Mouse (Mus musculus) WW6 (cell line): ENCODE data around the gene Siah3.
"Not testable (repeated sequence)": the region's sequence is repeated elsewhere in the genome, so short reads cannot be mapped to it uniquely, and the experiment has no call there.

Experiments
- DNase-seq: peaks from one replicate; pipeline ENCODE4 v3.0.0-alpha.2; 2013; ENCODE audit warnings: low read depth, low spot score

Gene Siah3

DNA sequence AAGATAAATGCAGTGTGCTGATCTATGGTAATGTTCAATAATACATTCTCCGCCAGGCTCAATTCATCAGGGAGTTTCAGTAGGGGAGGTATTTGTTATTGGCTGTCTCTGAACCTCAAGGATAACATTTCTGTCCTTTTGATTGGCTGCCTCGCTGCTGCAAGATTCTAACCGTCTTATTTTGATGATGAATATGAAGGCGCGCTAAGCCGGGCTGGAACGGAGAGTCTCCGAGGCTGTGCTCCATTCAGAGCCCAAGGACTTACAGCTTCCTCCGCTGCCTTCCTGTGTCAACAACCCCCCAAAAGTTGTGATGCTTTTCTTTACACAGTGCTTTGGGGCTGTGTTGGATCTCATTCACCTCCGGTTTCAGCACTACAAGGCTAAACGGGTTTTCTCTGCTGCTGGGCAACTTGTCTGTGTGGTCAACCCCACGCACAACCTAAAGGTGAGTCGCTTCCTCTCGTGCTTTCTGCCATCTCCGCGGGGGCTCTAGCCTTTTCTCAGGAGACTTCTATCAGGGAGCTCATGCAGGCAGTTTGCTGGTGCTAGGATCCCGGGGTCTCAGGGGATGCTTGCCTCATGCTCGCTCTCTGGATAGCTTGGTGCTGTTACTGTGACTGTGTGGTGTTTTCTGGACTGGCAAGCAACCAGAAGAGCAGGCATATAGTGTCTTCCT lies at the start of gene Siah3:
Gene Siah3 (plus strand): TSS at position 240 of the 679 bp plus-strand sequence.
- no peak for DNase-seq

DNA sequence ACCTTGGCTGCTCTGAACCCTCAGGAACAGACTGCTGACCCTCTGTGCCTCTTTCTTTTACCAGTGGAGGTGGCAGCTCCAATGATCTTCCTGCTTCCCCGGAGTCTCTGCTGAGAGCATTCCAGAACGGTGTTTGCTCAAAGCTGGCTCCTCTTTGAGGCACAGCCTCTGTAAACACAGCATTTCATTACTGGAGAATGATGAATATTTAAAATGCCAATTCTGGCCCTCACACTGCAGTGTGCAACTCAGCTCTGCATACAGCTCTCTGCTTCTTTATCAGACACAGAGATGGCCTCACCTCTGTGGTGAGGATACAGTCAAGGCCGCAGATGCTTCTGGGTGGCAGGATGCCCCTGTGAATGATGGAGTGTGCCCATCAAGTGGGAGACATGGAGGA lies 46.0 kb upstream of the Siah3 start:
- DNase-seq = no peak

DNA sequence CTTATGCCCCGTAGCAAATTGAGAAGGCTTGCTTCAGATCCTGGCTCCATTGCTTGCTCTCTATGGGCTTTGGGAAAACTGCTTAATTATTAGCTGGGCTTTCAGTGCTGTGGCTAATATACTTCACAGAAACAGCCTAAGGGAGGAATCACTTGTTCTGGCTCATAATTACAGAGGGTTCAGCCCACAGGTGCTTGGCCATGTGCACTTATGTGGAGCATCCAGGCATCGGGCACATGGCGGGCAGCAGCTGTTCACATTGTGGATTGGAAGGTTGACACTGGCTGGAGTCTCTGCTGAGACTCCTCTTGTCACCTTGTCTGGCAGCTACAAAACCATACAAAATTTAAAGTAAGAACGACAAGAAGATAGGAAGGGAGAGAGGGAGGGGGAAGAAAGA lies 45.4 kb upstream of the Siah3 start:
- DNase-seq = no peak

DNA sequence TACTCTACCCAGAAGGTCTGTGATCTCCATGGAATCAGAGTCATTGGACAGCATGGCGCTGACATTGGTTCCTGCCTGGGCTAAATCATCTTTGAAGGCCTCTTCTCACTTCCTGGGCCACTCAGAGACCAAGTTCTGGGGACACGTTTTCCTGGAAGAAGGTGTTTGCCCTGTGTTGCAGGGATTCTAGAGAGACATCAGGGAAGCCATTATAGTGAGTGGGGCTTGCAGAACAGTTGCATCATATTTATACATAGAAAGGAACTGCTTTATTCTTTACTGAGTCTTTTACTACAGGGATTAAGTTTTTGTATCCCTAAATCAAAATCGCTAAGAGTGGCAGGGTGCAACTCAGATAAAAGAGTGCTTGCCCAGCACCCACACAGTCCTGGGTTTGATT lies 37.1 kb upstream of the Siah3 start:
- DNase-seq = no peak

DNA sequence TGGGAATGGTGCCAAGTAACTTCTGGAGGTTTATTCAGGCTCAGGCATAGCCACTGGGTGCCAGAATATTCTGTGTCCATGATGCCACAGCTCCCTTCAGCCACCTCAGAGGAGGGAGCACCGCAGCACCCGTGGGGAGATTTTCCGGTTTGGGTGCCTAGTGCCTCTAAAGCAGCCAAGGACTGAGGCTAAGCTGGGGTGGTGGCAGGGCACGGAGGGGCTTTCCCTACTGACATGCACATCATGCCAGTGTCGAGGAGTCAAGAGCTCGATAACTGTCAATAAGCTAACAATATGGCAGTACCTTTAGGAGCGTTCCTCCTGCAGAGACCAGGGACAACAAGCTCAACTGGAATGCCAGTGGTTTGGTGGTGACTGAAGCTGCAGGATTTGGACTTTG lies 35.9 kb upstream of the Siah3 start:
- no peak for DNase-seq

DNA sequence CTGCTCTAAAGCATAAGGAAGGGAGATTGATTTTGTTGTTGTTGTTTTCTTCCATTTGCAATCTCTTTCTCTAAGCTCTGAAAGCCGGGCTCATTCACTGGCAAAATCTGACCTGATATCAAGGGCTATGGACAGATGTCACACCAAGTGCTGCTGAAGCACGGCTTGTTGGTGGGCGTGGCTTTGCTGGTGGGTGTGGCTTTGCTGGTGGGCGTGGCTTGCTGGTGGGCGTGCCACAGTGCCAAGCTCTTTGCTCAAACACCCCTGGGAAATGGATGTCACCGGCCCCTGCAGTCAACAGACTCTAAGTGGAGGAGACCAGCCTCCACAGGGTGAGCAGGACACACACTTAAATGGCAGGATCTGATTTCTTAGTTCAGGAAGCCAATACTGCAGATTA lies 35.0 kb upstream of the Siah3 start:
- no peak for DNase-seq

DNA sequence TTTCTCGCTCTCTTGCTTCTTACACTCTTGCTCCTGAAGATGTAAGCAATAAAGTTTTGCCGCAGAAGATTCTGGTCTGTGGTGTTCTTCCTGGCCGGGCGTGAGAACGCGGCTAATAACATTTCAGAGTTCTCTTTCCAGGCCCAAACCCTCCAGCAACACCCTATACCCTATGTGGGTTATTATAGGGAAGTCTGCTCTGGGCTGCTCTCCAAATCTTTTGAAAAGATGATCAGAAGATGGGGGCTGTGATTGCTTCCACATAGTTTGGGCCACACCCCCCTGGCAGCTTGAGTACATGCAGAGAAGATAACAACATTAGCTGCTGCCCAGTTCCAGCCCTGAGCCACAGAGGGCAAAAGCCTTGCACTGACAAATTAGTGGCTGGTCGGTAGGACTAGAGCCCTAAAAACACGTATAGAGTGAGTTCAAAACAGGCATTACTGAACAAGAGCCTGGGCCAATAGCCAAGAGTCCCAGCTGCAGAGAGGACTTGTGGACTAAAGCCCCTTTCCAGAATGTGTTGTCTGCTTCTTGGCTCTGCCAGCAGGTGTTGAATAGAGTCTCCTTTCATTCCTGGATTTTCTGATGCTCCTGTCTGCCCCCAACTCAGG lies 24.5 kb upstream of the Siah3 start:
- DNase-seq = no peak

DNA sequence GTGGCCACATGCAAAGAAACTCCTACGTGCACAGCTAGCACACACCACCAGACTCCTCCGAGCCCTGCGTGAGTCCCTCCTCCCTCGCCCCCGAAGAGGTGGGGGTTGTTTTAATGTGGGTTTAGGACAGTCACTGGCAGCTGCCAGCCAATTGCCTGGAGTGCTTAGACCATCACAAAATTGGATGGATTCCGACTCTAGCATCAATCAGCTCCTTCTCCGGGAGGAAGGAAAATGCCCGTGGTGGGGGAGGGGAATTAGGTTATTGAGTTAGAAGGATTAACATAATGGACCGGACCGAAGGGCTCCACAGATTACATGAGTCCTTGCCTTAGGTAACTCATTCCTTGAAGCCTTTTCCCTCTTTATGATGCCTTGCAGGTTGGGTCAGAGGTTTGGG lies 22.9 kb upstream of the Siah3 start:
- DNase-seq = no peak

DNA sequence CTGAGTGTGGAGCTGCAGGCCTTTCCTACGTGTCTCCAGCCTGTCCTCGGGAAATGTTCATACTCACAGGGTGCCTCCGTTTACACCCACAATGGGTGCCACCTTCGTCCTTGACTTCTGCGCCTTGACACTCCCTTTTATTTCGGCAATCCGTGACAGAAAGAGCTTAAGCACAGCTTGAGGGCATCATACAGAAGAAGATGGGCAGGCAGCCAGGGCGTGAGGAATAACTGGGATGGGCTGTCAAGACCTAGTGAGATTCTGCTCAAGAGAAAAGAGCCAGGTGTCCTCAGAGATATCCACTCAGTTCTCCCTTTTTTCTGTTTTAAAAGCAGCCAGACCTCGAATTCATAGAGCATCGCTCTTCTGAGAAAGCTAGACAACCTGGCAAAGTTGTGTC lies 21.2 kb upstream of the Siah3 start:
- no peak for DNase-seq

DNA sequence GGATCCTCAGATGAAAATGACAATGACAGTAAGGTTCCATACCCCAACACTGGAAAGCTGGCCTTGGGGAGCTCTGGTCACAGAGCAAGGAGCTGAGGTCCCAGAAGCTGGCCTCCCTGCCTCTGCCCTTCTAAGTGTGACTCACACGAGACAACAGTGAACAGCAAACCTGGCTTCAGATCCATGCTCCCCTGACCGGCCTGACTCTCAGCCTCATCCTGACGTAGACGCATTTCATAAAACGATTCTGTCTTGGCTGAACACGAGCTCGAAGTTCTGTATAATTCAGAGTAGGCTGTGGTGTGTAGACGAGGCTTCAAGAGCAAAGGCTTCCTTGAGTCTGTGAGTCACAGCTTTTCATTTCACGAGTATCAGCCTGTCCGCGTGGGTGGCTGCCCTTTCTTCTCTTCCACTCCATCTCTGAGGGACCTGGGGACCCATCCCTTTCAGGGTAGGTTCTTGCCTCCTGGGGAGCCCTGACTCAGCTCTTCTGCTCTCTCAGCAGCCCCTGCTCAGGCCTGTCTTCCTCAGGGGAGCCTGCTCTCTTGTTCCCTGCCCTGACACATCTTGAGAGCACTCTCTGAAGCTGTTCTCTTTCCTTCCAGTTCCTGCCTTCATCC lies 11.2 kb upstream of the Siah3 start:
- DNase-seq = no peak

DNA sequence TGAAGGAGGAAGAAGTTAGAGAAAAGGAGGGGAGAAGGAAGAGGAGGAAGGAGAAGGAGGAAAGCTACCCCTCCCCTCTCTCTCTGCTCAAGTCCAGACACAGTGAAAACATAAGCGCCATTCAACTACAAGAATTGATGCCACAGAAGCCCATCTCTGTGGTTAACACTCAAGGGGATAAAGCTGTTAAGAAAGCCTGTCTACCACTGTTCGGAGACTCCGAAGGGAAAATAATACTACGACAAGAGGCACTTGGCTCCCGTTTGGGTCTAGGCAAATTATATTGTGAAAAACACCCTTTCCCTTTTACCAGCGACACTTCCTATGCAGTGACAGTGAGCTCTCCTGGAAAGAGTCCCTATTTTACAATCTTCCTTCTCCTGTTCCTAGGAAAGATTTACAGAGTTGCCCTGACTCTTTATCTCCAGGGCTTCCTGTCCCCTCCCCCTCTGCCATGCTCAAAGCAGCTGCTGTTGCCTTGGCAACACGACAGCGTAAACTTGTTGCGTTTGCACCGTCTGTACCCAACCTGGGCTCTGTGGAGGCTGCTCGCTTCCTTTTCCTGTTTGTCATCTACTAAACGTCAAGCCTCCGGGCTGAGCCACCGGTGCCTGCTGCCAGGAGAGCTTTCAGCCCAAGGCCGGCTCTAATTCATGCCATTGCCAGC lies 10.4 kb upstream of the Siah3 start:
- DNase-seq = peak; percentile 22

DNA sequence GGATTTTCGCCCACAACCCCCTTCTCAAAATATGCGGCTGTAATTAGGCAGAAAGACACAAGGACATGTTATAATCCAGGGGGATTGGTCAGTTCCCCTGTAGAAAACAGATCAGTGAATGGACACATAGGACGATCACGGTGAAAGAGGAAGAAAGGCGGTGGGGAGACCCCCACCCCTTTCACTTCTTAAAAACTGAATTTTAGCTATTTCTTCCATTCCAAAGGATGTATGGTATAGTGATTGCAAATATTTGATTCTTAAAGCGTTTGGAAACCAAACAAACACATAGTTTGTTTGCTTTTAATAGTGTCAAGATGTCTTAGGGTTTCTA lies 9.9 kb upstream of the Siah3 start:
- no peak for DNase-seq

DNA sequence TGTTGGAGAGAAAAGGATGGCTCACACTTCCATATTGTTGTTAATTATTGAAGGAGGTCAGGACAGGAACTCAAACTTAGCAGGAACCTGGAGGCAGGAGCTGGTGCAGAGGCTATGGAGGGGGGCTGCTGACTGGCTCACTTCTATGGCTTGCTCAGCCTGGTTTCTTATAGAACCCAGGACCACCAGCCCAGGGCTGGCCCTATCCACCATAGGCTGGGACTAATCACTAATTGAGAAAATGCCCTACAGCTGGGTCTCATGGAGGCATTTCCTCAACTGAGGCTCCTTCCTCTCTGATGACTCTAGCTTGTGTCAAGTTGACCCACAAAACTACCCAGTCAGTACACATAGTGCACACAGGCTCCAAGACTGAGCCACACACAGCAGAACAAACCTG lies 9.5 kb upstream of the Siah3 start:
- not testable (repeated sequence) for DNase-seq

DNA sequence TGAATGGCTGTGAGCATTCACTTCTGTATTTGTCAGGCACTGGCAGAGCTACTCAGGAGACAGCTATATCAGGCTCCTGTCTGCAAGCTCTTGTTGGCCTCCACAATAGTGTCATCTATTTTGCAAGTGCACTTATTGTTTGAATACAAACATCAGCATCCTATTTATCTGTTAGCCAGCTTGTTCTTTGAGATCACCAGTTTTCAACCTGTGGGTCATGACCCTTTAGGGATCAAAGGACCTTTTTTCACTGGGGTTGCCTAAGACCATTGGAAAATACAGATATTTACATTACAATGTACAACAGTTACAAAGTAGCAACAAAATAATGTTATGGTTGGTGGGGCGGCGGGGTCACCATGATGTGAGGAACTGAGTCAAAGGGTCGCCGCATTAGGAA lies 1.9 kb upstream of the Siah3 start:
- no peak for DNase-seq

DNA sequence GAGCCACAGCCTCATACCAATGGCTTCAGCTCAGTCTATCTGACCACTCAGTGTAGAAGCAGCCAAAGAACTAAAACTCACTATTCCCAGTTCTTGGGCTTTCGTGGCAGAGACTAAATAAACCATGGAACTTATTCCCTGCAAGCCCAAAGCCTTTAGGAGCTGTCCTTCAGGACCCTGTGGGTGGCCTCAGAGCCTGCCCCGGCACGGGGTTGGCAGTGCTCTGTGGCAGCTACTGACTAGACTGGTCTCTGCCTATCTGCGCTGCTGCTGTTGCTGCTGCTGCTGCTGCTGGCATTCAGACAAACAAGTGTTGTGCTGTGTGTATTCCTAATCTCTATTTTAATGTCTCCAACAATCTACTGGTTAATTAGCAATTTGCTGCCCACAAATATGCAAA lies 1.1 kb upstream of the Siah3 start:
- no peak for DNase-seq

DNA sequence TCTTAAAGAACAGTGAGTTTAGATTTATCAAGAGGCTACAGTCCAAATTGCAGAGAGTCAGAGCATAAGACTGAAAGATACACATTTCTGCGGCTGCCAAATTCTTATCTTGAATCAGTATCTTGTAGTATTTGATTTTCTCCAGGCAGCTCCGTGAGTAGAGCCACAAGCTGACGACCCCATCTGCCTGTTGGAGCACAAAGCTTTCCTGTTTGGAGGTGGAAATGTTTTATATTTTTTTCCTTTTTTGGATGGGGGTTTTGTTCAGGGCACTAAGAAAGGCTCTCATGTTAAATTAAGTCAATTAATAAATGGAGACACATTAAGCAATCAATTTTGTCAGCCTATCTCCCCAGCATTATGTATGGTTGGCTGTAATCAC lies 430 bp upstream of the Siah3 start:
- DNase-seq = no peak

DNA sequence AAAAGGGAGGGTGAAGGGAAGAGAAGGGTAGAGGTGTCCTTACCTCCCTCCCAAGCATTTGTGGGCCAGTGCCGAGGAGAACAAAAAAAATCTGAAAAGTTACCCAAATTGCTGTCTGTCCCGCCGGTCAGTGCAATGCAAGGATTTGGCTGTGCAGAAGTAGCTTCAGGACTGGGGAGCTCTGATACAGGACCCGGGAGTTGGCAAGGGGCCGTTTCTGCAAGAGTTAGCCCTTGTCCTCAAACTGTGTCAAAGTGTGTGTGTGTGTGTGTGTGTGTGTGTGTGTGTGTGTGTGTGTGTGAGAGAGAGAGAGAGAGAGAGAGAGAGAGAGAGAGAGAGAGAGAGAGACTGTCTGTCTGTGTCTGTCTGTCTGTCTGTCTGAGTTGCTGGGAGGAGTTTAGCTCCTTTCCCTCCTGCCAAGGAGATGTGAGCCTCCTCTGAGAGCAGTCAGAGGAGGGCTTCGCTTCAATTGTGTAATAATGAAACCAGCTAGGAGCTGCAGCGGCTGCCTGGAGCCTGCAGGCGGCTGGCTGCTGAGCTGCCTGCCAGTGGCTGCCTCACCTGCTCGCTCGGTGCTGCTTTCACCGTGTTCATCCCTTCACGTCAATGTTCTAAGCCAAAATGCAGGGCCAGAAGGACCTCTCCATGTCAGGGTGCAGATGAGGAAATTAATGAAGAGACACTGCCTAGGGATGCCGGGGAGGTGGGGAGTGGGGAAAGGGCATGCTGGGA lies 873 bp downstream of the Siah3 start:
- DNase-seq = no peak

DNA sequence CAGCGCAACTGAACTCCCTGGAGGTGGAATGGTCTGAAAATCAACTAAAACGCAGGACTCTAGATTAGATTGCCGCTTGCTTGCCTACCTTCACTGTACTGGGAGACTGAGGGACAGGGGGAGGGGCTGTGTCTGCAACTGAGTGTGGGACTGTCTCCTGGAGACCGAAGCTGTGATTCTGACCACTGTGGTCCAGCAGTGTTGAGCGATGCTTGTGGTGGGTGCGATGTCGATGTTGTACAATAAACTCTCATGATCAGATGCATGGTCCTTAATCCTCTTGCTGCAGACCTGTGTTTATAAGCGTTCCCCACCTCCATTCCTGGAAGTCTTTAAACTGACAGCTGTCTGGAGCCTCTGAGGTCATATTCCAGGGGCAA lies 1.4 kb downstream of the Siah3 start:
- no peak for DNase-seq

DNA sequence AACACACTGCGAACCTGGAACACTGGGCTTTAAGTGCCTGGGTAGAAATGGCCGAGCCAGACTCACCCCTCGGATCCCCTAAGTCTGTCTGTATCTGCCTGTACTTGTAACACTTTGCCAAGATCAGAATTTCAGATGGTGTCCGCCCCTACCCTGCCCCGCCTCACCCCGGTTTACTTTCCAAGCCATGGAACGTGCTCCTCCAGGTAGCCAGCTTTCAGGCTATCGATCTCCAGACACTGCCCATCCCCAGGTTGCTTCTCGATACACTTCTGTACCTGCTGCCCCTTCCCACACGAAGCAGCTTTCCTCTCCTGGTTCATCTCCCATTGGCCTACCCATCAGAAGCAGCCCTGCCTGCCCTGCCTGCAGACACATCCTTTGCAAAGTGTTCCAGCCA lies 3.6 kb downstream of the Siah3 start:
- DNase-seq = no peak

DNA sequence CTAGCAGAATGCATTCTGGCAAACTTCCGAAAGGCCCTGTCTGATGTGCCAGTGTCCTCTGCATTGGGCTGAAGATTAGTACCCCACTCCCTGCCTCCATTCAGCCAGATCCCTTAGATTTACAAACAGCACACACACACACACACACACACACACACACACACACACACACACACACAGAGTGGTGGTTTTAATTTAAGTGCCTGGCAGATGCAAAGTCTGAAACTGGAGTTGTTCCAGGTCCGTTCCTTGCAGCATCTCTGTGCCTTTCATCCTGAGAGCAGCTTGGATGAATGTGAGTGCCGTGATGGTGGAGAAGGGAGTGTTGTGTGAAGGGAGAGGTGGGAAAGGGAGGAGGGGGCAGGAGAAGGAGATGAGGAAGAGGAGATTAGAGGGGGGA lies 4.2 kb downstream of the Siah3 start:
- DNase-seq = no peak

DNA sequence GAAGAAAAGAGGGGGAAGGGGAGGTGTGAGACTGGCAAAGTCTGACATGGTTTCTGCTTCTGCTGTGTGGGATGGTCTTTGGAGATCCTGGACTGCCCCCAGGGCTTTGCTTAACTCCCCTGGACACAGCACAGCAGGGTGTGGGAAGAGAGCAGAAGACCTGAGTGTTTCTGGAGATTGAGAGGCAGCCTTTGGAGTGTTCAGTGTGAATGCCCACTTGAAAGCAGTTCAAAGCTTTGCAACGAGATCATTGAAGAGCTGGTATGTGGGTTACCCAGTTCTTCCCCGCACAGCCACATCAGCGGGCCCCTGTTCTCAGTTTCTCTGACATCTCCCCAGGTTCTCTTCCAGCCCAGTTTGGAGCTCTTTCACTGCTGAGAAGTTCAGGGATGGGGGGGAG lies 4.7 kb downstream of the Siah3 start:
- no peak for DNase-seq

DNA sequence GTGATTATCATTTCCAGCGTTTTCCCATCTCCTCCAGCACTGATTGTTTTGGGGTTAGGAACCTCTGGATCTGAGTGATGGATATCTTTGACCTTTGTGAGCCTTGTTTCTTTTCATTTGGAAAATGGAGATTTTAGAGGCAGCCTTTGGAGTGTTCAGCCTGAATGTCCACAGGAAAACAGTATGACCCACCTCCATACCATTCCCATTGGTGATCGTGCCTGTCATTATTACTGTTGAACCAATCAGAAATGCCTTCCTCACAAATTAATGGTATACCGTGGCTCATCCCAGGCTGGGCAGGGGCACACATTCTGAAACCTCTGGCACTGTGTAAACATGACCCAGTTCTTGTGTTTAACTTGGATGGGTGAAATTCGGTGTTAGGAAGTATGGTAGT lies 6.0 kb downstream of the Siah3 start:
- DNase-seq = no peak
